Mouse (Mus musculus): ENCODE measurements at regions not wholly inside any gene's neighbourhood (a gene's known extent, or its start where the extent isn't known, plus 50 kb on each side); places are given as distances from the start of the nearest gene placed in this dataset.

GRCm38 (mm10) chr4:33662965-33663364 lies 261.4 kb upstream of the Cnr1 start:
- TF ChIP-seq POLR2A (IDR thresholded peaks at IDR 0.05; ENCODE audit: low read depth, low read length) (no peak), CTCF (IDR thresholded peaks at IDR 0.05; ENCODE audit: extremely low read depth, insufficient read length, insufficient replicate concordance, low read depth, low read length) (no peak)

All from small intestine, adult 2 months (tissue).